Mouse (Mus musculus) G1E (cell line): ENCODE results near the gene Spag9.

Experiments used
- CTCF ChIP-seq: IDR thresholded peaks from 2 replicates; pipeline ENCODE4 v1.5.1; 2012; ENCODE audit warnings: low read depth, low read length, inconsistent platforms, mixed read lengths
- GATA1 ChIP-seq: IDR thresholded peaks from 2 replicates; pipeline ENCODE4 v1.6.1; 2012; ENCODE audit warnings: borderline replicate concordance, low read length, inconsistent platforms, mixed read lengths
- POLR2AphosphoS5 ChIP-seq: IDR thresholded peaks from 2 replicates; pipeline ENCODE4 v1.6.1; 2012; ENCODE audit warnings: low read depth, low read length, inconsistent platforms; ENCODE audit not compliant: insufficient replicate concordance
- TAL1 ChIP-seq: conservative IDR thresholded peaks from 2 replicates; pipeline ENCODE4 v1.6.1; 2012; ENCODE audit warnings: low read depth, low read length, inconsistent platforms, mixed read lengths

GRCm38 (mm10) chr11:94159911-94160415, 164.1 kb downstream of the Spag9 start:
- TF ChIP-seq CTCF, result no peak
- no peak for TF ChIP-seq TAL1
- TF ChIP-seq GATA1, result no peak
- no peak for TF ChIP-seq POLR2AphosphoS5
